Mouse (Mus musculus): ENCODE data around the gene Hectd3.

DNA sequence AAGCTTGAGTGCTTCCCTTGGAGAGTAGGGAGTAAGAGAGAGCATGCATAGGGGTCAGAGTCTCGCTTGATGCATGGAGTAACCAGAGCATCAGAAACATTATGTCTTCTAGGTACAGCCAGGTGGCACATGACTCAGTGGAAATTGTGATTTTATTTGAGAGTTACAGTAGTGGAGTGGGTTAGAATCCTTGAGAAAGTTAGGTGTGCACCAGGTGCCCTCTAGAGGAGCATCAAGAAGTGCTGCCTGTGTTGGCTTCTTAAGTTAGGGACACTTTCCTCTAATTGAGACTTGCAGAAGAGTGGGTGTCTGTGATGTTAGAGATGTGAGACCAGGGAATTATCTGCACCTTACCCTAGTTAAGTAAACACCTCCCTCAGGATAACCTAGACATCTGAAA lies 36.0 kb downstream of the Hectd3 start:
- TF ChIP-seq CTCF (conservative IDR thresholded peaks at IDR 0.05; ENCODE audit: low read length) (no peak), NANOG (IDR thresholded peaks at IDR 0.05; ENCODE audit: borderline replicate concordance, low read length) (no peak), POU5F1 (IDR thresholded peaks at IDR 0.05; ENCODE audit: borderline replicate concordance, low read length) (no peak)
